In genomic region chr2:146809706-146810256, GRCm38 (mm10) we compare ENCODE assay signal across 27 mouse cellular contexts. TPM values are rescaled to one million over a fixed set of nuclear protein-coding genes. Genes with fewer than 3 reads are reported as not detected.
DNase-seq lines count a peak whose midpoint lies in the region; ATAC-seq and TF ChIP-seq lines count a peak whose summit lies in the region.
"Had no signal": no experiment of that assay in that cellular context is flagged by ENCODE, and none has a peak within 500 bp of the region (broad histone marks: within the 10 kb centered on the region; RNA-seq: fewer than 3 reads in every experiment).

No protein-coding gene starts in this region.

- no peaks in the 10 kb centered on the region for H3K27me3 ChIP-seq in hindbrain, embryonic 13.5 days
- no peaks in the 10 kb centered on the region for H3K27me3 ChIP-seq in hindbrain, postnatal 0 days (ENCODE audit: insufficient read depth, low read length)
- H3K27me3 ChIP-seq in midbrain, embryonic 16.5 days (ENCODE audit: control insufficient read depth, insufficient read depth, low read depth, low read length): no peaks in the 10 kb centered on the region; the same call in 1 of the 2 replicates
- no peaks in the 10 kb centered on the region for H3K27me3 ChIP-seq in midbrain, postnatal 0 days (ENCODE audit: insufficient read depth, low read length)
- no peaks in the 10 kb centered on the region for H3K27me3 ChIP-seq in forebrain, embryonic 16.5 days (replicated peaks; ENCODE audit: control insufficient read depth, insufficient read depth, low read length)
- H3K27me3 ChIP-seq: embryonic facial prominence, embryonic 12.5 days; heart, embryonic 12.5 days; kidney, embryonic 15.5 days; limb, embryonic 15.5 days; liver, embryonic 13.5 days; megakaryocyte, embryonic 14.5 days had no signal

- no peaks in the 10 kb centered on the region for H3K9me3 ChIP-seq in hindbrain, embryonic 13.5 days
- H3K9me3 ChIP-seq in hindbrain, postnatal 0 days (ENCODE audit: low read length): no peaks in the 10 kb centered on the region
- no peaks in the 10 kb centered on the region for H3K9me3 ChIP-seq in midbrain, embryonic 16.5 days (replicated peaks; ENCODE audit: control insufficient read depth, low read length, poor library complexity, severe bottlenecking)
- no peaks in the 10 kb centered on the region for H3K9me3 ChIP-seq in midbrain, postnatal 0 days (ENCODE audit: low read length)
- H3K9me3 ChIP-seq in forebrain, embryonic 16.5 days (ENCODE audit: control insufficient read depth, low read length): no peaks in the 10 kb centered on the region
- H3K9me3 ChIP-seq: embryonic facial prominence, embryonic 12.5 days; heart, embryonic 12.5 days; kidney, embryonic 15.5 days; limb, embryonic 15.5 days; liver, embryonic 13.5 days had no signal

- peak; percentile 59; the same call in 1 of the 2 replicates for ATAC-seq in hindbrain, embryonic 13.5 days (ENCODE audit: low FRiP score)
- ATAC-seq in hindbrain, postnatal 0 days: no peak
- peak; percentile 14; the same call in 1 of the 2 replicates for ATAC-seq in midbrain, embryonic 16.5 days
- no peak for ATAC-seq in midbrain, postnatal 0 days (ENCODE audit: low FRiP score)
- ATAC-seq in forebrain, embryonic 16.5 days: 0 out of 2 replicates have a peak, but pooled peaks have one; percentile 18
- ATAC-seq: activated CD4-positive, CD25-positive, alpha-beta regulatory T cell, adult 4 months; lung, postnatal 0 days had no signal

- no peak overlapping the region for H3K4me2 ChIP-seq in hindbrain, embryonic 13.5 days
- H3K4me2 ChIP-seq in hindbrain, postnatal 0 days (ENCODE audit: low read depth, low read length): no peak overlapping the region
- H3K4me2 ChIP-seq in midbrain, embryonic 16.5 days (ENCODE audit: low read length): no peak overlapping the region
- no peak overlapping the region for H3K4me2 ChIP-seq in midbrain, postnatal 0 days (ENCODE audit: low read depth, low read length, poor library complexity, severe bottlenecking)
- H3K4me2 ChIP-seq in forebrain, embryonic 16.5 days (ENCODE audit: low read length): no peak overlapping the region
- H3K4me2 ChIP-seq: heart, embryonic 12.5 days; liver, embryonic 13.5 days had no signal

- no peak for TF ChIP-seq POLR2A in brain, embryonic 14.5 days (IDR thresholded peaks at IDR 0.05; ENCODE audit: borderline replicate concordance, extremely low read depth, insufficient read depth, insufficient read length, poor library complexity, severe bottlenecking)

- H3K4me1 ChIP-seq in hindbrain, embryonic 13.5 days (replicated peaks): peaks cover 11% of the 10 kb centered on the region
- no peaks in the 10 kb centered on the region for H3K4me1 ChIP-seq in hindbrain, postnatal 0 days (ENCODE audit: insufficient read depth, low read length)
- peaks cover 2% of the 10 kb centered on the region; the same call in 1 of the 2 replicates for H3K4me1 ChIP-seq in midbrain, embryonic 16.5 days (ENCODE audit: control insufficient read depth, insufficient read depth, low read length)
- no peaks in the 10 kb centered on the region for H3K4me1 ChIP-seq in midbrain, postnatal 0 days (ENCODE audit: insufficient read depth, low read length)
- H3K4me1 ChIP-seq in forebrain, embryonic 16.5 days (replicated peaks; ENCODE audit: control insufficient read depth, insufficient read depth, low read length): peaks cover 6% of the 10 kb centered on the region
- H3K4me1 ChIP-seq: embryonic facial prominence, embryonic 12.5 days; kidney, embryonic 15.5 days; limb, embryonic 15.5 days; liver, embryonic 13.5 days; megakaryocyte, embryonic 14.5 days had no signal

- no peak overlapping the region for H3K27ac ChIP-seq in hindbrain, embryonic 13.5 days
- H3K27ac ChIP-seq in hindbrain, postnatal 0 days: no peak overlapping the region
- no peak overlapping the region for H3K27ac ChIP-seq in midbrain, embryonic 16.5 days (ENCODE audit: low read length)
- H3K27ac ChIP-seq in midbrain, postnatal 0 days (ENCODE audit: low read depth, low read length): no peak overlapping the region
- no peak overlapping the region for H3K27ac ChIP-seq in forebrain, embryonic 16.5 days (ENCODE audit: low read length)
- H3K27ac ChIP-seq: heart, adult 2 months; kidney, embryonic 15.5 days; layer of hippocampus, adult 2 months; left cerebral cortex, adult 2 months; liver, embryonic 13.5 days had no signal

- no peaks in the 10 kb centered on the region for H3K36me3 ChIP-seq in hindbrain, embryonic 13.5 days
- H3K36me3 ChIP-seq in hindbrain, postnatal 0 days (ENCODE audit: insufficient read depth, low read length): no peaks in the 10 kb centered on the region
- no peaks in the 10 kb centered on the region for H3K36me3 ChIP-seq in midbrain, embryonic 16.5 days (ENCODE audit: control insufficient read depth, insufficient read depth, low read length)
- no peaks in the 10 kb centered on the region for H3K36me3 ChIP-seq in midbrain, postnatal 0 days (ENCODE audit: insufficient read depth, low read length)
- H3K36me3 ChIP-seq in forebrain, embryonic 16.5 days (ENCODE audit: control insufficient read depth, insufficient read depth): no peaks in the 10 kb centered on the region
- H3K36me3 ChIP-seq: embryonic facial prominence, embryonic 12.5 days; heart, embryonic 12.5 days; kidney, embryonic 15.5 days; limb, embryonic 15.5 days; liver, embryonic 13.5 days had no signal

- WGBS in hindbrain, embryonic 13.5 days: 68% methylated on average over 7 of the region's 7 CpGs
- WGBS in hindbrain, postnatal 0 days: 63% methylated on average over 7 of the region's 7 CpGs
- 56% methylated on average over 7 of the region's 7 CpGs for WGBS in midbrain, embryonic 16.5 days
- 72% methylated on average over 7 of the region's 7 CpGs for WGBS in midbrain, postnatal 0 days
- WGBS in forebrain, embryonic 16.5 days: 62% methylated on average over 7 of the region's 7 CpGs

- H3K9ac ChIP-seq in hindbrain, embryonic 13.5 days: no peak overlapping the region
- no peak overlapping the region for H3K9ac ChIP-seq in hindbrain, postnatal 0 days (replicated peaks; ENCODE audit: low read length)
- no peak overlapping the region for H3K9ac ChIP-seq in midbrain, embryonic 16.5 days (ENCODE audit: low read depth, low read length)
- H3K9ac ChIP-seq in midbrain, postnatal 0 days (replicated peaks; ENCODE audit: low read length, poor library complexity, severe bottlenecking): no peak overlapping the region
- no peak overlapping the region for H3K9ac ChIP-seq in forebrain, embryonic 16.5 days (replicated peaks; ENCODE audit: low read depth, low read length)
- H3K9ac ChIP-seq: embryonic facial prominence, embryonic 12.5 days; heart, embryonic 12.5 days; kidney, embryonic 15.5 days; limb, embryonic 15.5 days; liver, embryonic 13.5 days had no signal

- DNase-seq in hindbrain, postnatal 0 days (ENCODE audit: low spot score): no peak
- DNase-seq in midbrain, postnatal 0 days (ENCODE audit: low spot score): no peak
- peak; percentile 67 for DNase-seq in brain, embryonic 14.5 days (ENCODE audit: low read depth)
- no peak for DNase-seq in spleen, postnatal 36 days (ENCODE audit: low spot score in 2 of 2)
- DNase-seq: adrenal gland, adult 8-10 months; B cell, adult 2 months; cerebellum, adult 11-12 months; cerebellum, adult 9-11 months; embryo, embryonic 11 days; heart, adult 2 months; kidney, adult 18-20 months; kidney, postnatal 25 days; liver, embryonic 13.5 days; lung, postnatal 4 days; thymus, postnatal 4 days had no signal

- TF ChIP-seq CTCF in hindbrain, postnatal 0 days (IDR thresholded peaks at IDR 0.05; ENCODE audit: low read depth): no peak
- no peak for TF ChIP-seq CTCF in midbrain, postnatal 0 days (IDR thresholded peaks at IDR 0.05)
- no peak for TF ChIP-seq CTCF in brain, embryonic 14.5 days (IDR thresholded peaks at IDR 0.05; ENCODE audit: borderline replicate concordance, extremely low read depth, insufficient read depth, insufficient read length)

- H3K4me3 ChIP-seq in hindbrain, embryonic 13.5 days: no peak overlapping the region
- no peak overlapping the region for H3K4me3 ChIP-seq in hindbrain, postnatal 0 days (ENCODE audit: low read length)
- H3K4me3 ChIP-seq in midbrain, embryonic 16.5 days (ENCODE audit: low read depth, low read length): no peak overlapping the region
- H3K4me3 ChIP-seq in midbrain, postnatal 0 days (ENCODE audit: low read depth, low read length): no peak overlapping the region
- H3K4me3 ChIP-seq in forebrain, embryonic 16.5 days (replicated peaks; ENCODE audit: low read length): no peak overlapping the region
- H3K4me3 ChIP-seq: embryonic facial prominence, embryonic 12.5 days; heart, adult 2 months; kidney, embryonic 15.5 days; left cerebral cortex, adult 2 months; liver, embryonic 13.5 days; megakaryocyte, embryonic 14.5 days had no signal

RNA-seq across cellular contexts. Expression of gene Kiz, which starts 45.9 kb away (rescaled TPM):
- polyA plus RNA-seq in hindbrain, embryonic 13.5 days (2015; fragmentation: Nextera tagmentation; extraction: Ambion mirVana): 28.3 and 28.8 TPM in 2 replicates
- total RNA-seq in hindbrain, postnatal 0 days (2014; rRNA removed): 6.6 and 6.9 TPM in 2 replicates
- 18.6 and 20.7 TPM in 2 replicates for polyA plus RNA-seq in hindbrain, postnatal 0 days (2015; fragmentation: Nextera tagmentation; extraction: Ambion mirVana)
- 27.9 and 28.3 TPM in 2 replicates for polyA plus RNA-seq in midbrain, embryonic 16.5 days (2015; fragmentation: Nextera tagmentation; extraction: Ambion mirVana)
- total RNA-seq in midbrain, postnatal 0 days (2014; rRNA removed): 14.2 and 16.1 TPM in 2 replicates
- polyA plus RNA-seq in midbrain, postnatal 0 days (2015; fragmentation: Nextera tagmentation; extraction: Ambion mirVana): 17.4 and 18.0 TPM in 2 replicates
- polyA plus RNA-seq in brain, embryonic 14.5 days (2012; rRNA removed): 12.7 and 14.6 TPM in 2 replicates
- 23.6 and 29.6 TPM in 2 replicates for polyA plus RNA-seq in forebrain, embryonic 16.5 days (2015; fragmentation: Nextera tagmentation; extraction: Ambion mirVana)

Comparison
In these comparisons a context has a peak if more than half of its experiments do, and no peak if none do; other contexts are left out.
1. ATAC-seq: peak in hindbrain, embryonic 13.5 days (single experiment), midbrain, embryonic 16.5 days (single experiment) and forebrain, embryonic 16.5 days (single experiment); none in hindbrain, postnatal 0 days (single experiment) and midbrain, postnatal 0 days (single experiment).